ENCODE assay signal across 8 mouse cellular contexts in the genomic region with DNA sequence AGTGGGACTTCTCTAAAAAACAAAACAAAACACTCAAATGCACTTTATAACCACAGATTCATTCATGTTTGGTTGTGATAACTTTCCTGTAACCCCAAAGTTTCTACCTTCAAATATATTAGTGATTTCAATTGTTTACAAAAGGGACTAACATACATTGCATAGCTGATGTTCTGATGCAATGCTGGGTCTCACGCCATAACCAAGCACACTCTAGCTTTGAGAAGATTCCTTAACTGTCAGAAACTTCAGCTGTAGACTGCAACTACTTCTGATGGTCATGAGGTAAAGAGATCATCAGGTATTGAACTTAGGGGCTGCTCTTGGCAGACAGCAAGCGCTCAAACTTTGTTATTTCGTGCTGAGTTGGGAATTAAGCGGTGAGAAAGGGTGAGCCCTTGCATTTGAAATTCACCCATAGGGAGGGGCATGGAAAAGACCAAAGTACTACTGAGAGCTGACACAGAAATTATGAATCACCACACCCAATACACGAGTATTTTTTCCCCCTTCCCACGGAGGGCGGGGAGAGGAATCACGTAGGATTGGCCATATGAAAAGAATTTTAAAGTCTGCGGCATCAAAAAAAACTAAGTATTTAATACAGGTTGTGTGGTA. TPM values are rescaled to one million over a fixed set of nuclear protein-coding genes. Genes with fewer than 3 reads are reported as not detected.
DNase-seq lines count a peak whose midpoint lies in the region; ATAC-seq and TF ChIP-seq lines count a peak whose summit lies in the region.

No protein-coding gene starts in this region.

- intact Hi-C loops in left cerebral cortex, postnatal 36 days (cut with DNase I) = loop anchor here (2.0 kb wide), 1 partner anchor 26 kb away; a partner anchor contains a TSS

- TF ChIP-seq CTCF in bone marrow macrophage, adult 2 months (IDR thresholded peaks at IDR 0.05; ENCODE audit: low read depth, low read length) = no peak

- ATAC-seq in kidney, embryonic 14.5 days (ENCODE audit: low FRiP score, low TSS enrichment) = no peak

- peaks cover 9% of the 10 kb centered on the region; the same call in 1 of the 2 replicates for H3K4me1 ChIP-seq in kidney, embryonic 14.5 days (ENCODE audit: control insufficient read depth, insufficient read depth, low read length)
- H3K4me1 ChIP-seq in bone marrow macrophage, adult 2 months (ENCODE audit: control insufficient read depth, insufficient read depth, low read length) = peaks cover 20% of the 10 kb centered on the region

- H3K27me3 ChIP-seq in kidney, embryonic 14.5 days (ENCODE audit: control insufficient read depth, insufficient read depth, low read length) = no peaks in the 10 kb centered on the region
- H3K27me3 ChIP-seq in myocyte (ENCODE audit: control insufficient read depth, insufficient read depth, insufficient read length) = no peaks in the 10 kb centered on the region

- H3K79me2 ChIP-seq in myocyte (ENCODE audit: control insufficient read depth, insufficient read depth) = peaks cover 58% of the 10 kb centered on the region

- peaks cover 9% of the 10 kb centered on the region; the same call in 1 of the 2 replicates for H3K36me3 ChIP-seq in kidney, embryonic 14.5 days (ENCODE audit: control insufficient read depth, insufficient read depth, low read length)
- peaks cover 13% of the 10 kb centered on the region for H3K36me3 ChIP-seq in myocyte (ENCODE audit: control insufficient read depth, insufficient read depth)

- DNase-seq in kidney, adult 8-10 months = no peak
- peak; percentile 35 for DNase-seq in induced T-regulatory cell, adult 2 months (ENCODE audit: low read depth)
- no peak for DNase-seq in left cerebral cortex, postnatal 36 days (ENCODE audit: low spot score in 2 of 2)
- no peak for DNase-seq in natural killer cell, adult 2 months (ENCODE audit: low spot score in 2 of 2)
- DNase-seq in spleen, postnatal 36 days (ENCODE audit: low spot score in 2 of 2) = no peak

- peak overlapping the region; percentile 40 for H3ac ChIP-seq in myocyte (ENCODE audit: control insufficient read depth, insufficient read length)

- H3K27ac ChIP-seq in kidney, embryonic 14.5 days (ENCODE audit: low read depth, low read length) = no peak overlapping the region
- H3K27ac ChIP-seq in bone marrow macrophage, adult 2 months (ENCODE audit: insufficient read depth, low read depth, low read length) = peak overlapping the region; percentile 60

- WGBS in kidney, embryonic 14.5 days = 14% methylated on average over 9 of the region's 9 CpGs

- H3K9me3 ChIP-seq in kidney, embryonic 14.5 days (ENCODE audit: control insufficient read depth, low read length) = no peaks in the 10 kb centered on the region

- H3K9ac ChIP-seq in kidney, embryonic 14.5 days (ENCODE audit: low read depth, low read length) = peak overlapping the region; percentile 96

- TF ChIP-seq POLR2A in bone marrow macrophage, adult 2 months (IDR thresholded peaks at IDR 0.05; ENCODE audit: borderline replicate concordance, low read depth, low read length) = no peak
- no peak for TF ChIP-seq POLR2A in myocyte (IDR thresholded peaks at IDR 0.05; ENCODE audit: insufficient read length, low read depth)

- H3K4me3 ChIP-seq in kidney, embryonic 14.5 days (ENCODE audit: low read length) = peak overlapping the region; percentile 96
- peak overlapping the region; percentile 73 for H3K4me3 ChIP-seq in bone marrow macrophage, adult 2 months (ENCODE audit: insufficient read depth, low read length)
- H3K4me3 ChIP-seq in myocyte = peak overlapping the region; percentile 62

- peak overlapping the region; percentile 64 for H3K4me2 ChIP-seq in kidney, embryonic 14.5 days (replicated peaks; ENCODE audit: low read depth, low read length)
- H3K4me2 ChIP-seq in myocyte (ENCODE audit: low read depth) = peak overlapping the region; percentile 85

TF ChIP-seq in myocyte, 11 proteins besides CTCF, POLR2A, EP300 and RAD21:
- TF ChIP-seq USF1 (IDR thresholded peaks at IDR 0.05; ENCODE audit: low read depth) = no peak
- TF ChIP-seq POLR2AphosphoS2 (IDR thresholded peaks at IDR 0.05; ENCODE audit: insufficient read length, low read depth) = no peak
- no peak for TF ChIP-seq SRF (IDR thresholded peaks at IDR 0.05; ENCODE audit: control insufficient read depth, insufficient read length, low read depth)
- TF ChIP-seq MYOD1 (IDR thresholded peaks at IDR 0.05; ENCODE audit: control insufficient read depth in 1 of 3, insufficient read length in 2 of 3, low read depth in 2 of 3) = no peak
- no peak for TF ChIP-seq E2F4 (IDR thresholded peaks at IDR 0.05; ENCODE audit: insufficient read depth)
- TF ChIP-seq MYOG (IDR thresholded peaks at IDR 0.05; ENCODE audit: control insufficient read depth in 1 of 3, insufficient read depth in 1 of 3, insufficient read length in 2 of 3, low read depth in 2 of 3) = no peak
- no peak for TF ChIP-seq TCF3 (IDR thresholded peaks at IDR 0.05; ENCODE audit: insufficient read length, low read depth)
- TF ChIP-seq MAX (IDR thresholded peaks at IDR 0.05; ENCODE audit: low read depth) = peak; percentile 1
- TF ChIP-seq CEBPB (IDR thresholded peaks at IDR 0.05; ENCODE audit: insufficient read depth, poor library complexity, severe bottlenecking) = peak; percentile 65; the same call in 1 of the 2 replicates
- TF ChIP-seq TCF12 (IDR thresholded peaks at IDR 0.05; ENCODE audit: insufficient read depth, poor library complexity, severe bottlenecking) = no peak
- no peak for TF ChIP-seq REST (IDR thresholded peaks at IDR 0.05; ENCODE audit: insufficient read depth, insufficient read length)

RNA-seq across cellular contexts. Expression of a gene that starts 1.1 kb away (rescaled TPM):
- polyA plus RNA-seq in kidney, embryonic 14.5 days (2014; fragmentation: Nextera tagmentation; extraction: Ambion mirVana) = 86.5 and 89.9 TPM in 2 replicates
- 36.9 and 38.7 TPM in 2 replicates for polyA plus RNA-seq in bone marrow macrophage, adult 2 months (2012; ENCODE audit: insufficient read depth, insufficient read length, missing spikeins)
- 43.7 TPM for polyA plus RNA-seq in myocyte (2012; fragmentation: generic; extraction: Trizol)
- 10 to 100 TPM; 64.2 to 72.2 TPM for total RNA-seq in left cerebral cortex, postnatal 36 days (2021)

RNA-seq across cellular contexts. Expression of a gene that starts 6.1 kb away (rescaled TPM):
- 25.9 and 62.3 TPM in 2 replicates for polyA plus RNA-seq in kidney, embryonic 14.5 days (2014; fragmentation: Nextera tagmentation; extraction: Ambion mirVana)
- 169 and 170 TPM in 2 replicates for polyA plus RNA-seq in bone marrow macrophage, adult 2 months (2012; ENCODE audit: insufficient read depth, insufficient read length, missing spikeins)
- 750 TPM for polyA plus RNA-seq in myocyte (2012; fragmentation: generic; extraction: Trizol)
- total RNA-seq in left cerebral cortex, postnatal 36 days (2021) = 100 to 1,000 TPM; 194 to 211 TPM

RNA-seq across cellular contexts. Expression of a gene that starts 25.4 kb away (rescaled TPM):
- polyA plus RNA-seq in kidney, embryonic 14.5 days (2014; fragmentation: Nextera tagmentation; extraction: Ambion mirVana) = 33.6 and 36.7 TPM in 2 replicates
- polyA plus RNA-seq in bone marrow macrophage, adult 2 months (2012; ENCODE audit: insufficient read depth, insufficient read length, missing spikeins) = 67.5 and 69.8 TPM in 2 replicates
- 11.7 TPM for polyA plus RNA-seq in myocyte (2012; fragmentation: generic; extraction: Trizol)
- 10 to 100 TPM; 51.6 to 54.3 TPM for total RNA-seq in left cerebral cortex, postnatal 36 days (2021)

RNA-seq across cellular contexts. Expression of a gene that starts 48.2 kb away (rescaled TPM):
- polyA plus RNA-seq in kidney, embryonic 14.5 days (2014; fragmentation: Nextera tagmentation; extraction: Ambion mirVana) = 0.09 TPM in 1 of 2 replicates, not detected in the other
- not detected in 2 replicates for polyA plus RNA-seq in bone marrow macrophage, adult 2 months (2012; ENCODE audit: insufficient read depth, insufficient read length, missing spikeins)
- polyA plus RNA-seq in myocyte (2012; fragmentation: generic; extraction: Trizol) = 55.6 TPM
- total RNA-seq in left cerebral cortex, postnatal 36 days (2021) = under 1 TPM in 1 of 2 experiments, not detected in 1; 0.17 TPM

RNA-seq across cellular contexts. Expression of a gene that starts 55.4 kb away (rescaled TPM):
- polyA plus RNA-seq in kidney, embryonic 14.5 days (2014; fragmentation: Nextera tagmentation; extraction: Ambion mirVana) = 7.0 and 18.0 TPM in 2 replicates
- 14.4 and 16.3 TPM in 2 replicates for polyA plus RNA-seq in bone marrow macrophage, adult 2 months (2012; ENCODE audit: insufficient read depth, insufficient read length, missing spikeins)
- polyA plus RNA-seq in myocyte (2012; fragmentation: generic; extraction: Trizol) = 4.4 TPM
- 10 to 100 TPM; 25.4 to 31.1 TPM for total RNA-seq in left cerebral cortex, postnatal 36 days (2021)
